Mouse (Mus musculus) hindbrain, embryonic 14.5 days (tissue): ENCODE measurements at regions not wholly inside any gene's neighbourhood (a gene's known extent, or its start where the extent isn't known, plus 50 kb on each side); places are given as distances from the start of the nearest gene placed in this dataset.

Experiments used
- ATAC-seq: fragments of 200-750 bp; cut with Nextera tagmentation; 2 replicates; pipeline ENCODE4 v1.8.0; 2017; ENCODE audit warnings: moderate number of reproducible peaks, mild to moderate bottlenecking, moderate TSS enrichment, moderate library complexity; ENCODE audit not compliant: low FRiP score
- DNase-seq: peaks from one replicate; pipeline ENCODE4 v3.0.0-alpha.2; 2015; ENCODE audit warnings: low spot score
- H3K27ac ChIP-seq: fragments of 300-500 bp; sonication (generic); 2 replicates; pipeline ENCODE4 v1.5.1; 2014; ENCODE audit warnings: mild to moderate bottlenecking, moderate library complexity
- H3K27me3 ChIP-seq: fragments of 300-500 bp; sonication (generic); 2 replicates; pipeline ENCODE4 v1.6.1; 2014; ENCODE audit warnings: mild to moderate bottlenecking, low read length, mixed read lengths; ENCODE audit not compliant: control insufficient read depth, insufficient read depth
- H3K36me3 ChIP-seq: fragments of 300-500 bp; sonication (generic); replicated peaks from 2 replicates; pipeline ENCODE4 v1.6.1; 2014; ENCODE audit not compliant: control insufficient read depth, insufficient read depth
- H3K4me1 ChIP-seq: fragments of 300-500 bp; sonication (generic); replicated peaks from 2 replicates; pipeline ENCODE4 v1.6.1; 2014; ENCODE audit warnings: antibody characterized with exemption, low read length, mixed read lengths; ENCODE audit not compliant: control insufficient read depth, insufficient read depth
- H3K4me2 ChIP-seq: fragments of 300-500 bp; sonication (generic); replicated peaks from 2 replicates; pipeline ENCODE4 v1.6.1; 2014; ENCODE audit warnings: mild to moderate bottlenecking, moderate library complexity
- H3K4me3 ChIP-seq: fragments of 300-500 bp; sonication (generic); replicated peaks from 2 replicates; pipeline ENCODE4 v1.5.1; 2014; ENCODE audit warnings: mild to moderate bottlenecking, low read length
- H3K9ac ChIP-seq: fragments of 300-500 bp; sonication (generic); 2 replicates; pipeline ENCODE4 v1.6.1; 2014
- H3K9me3 ChIP-seq: fragments of 300-500 bp; sonication (generic); 2 replicates; pipeline ENCODE4 v1.6.1; 2016; ENCODE audit warnings: low read length; ENCODE audit not compliant: control insufficient read depth
- WGBS: fragments of 180-500 bp; shearing (Covaris S2); extraction: QIAGEN DNeasy Blood & Tissue Kit; methylation state at CpG from one replicate; pipeline ENCODE4 v1.1.7; 2014; 5-methylcytosine and 5-hydroxymethylcytosine counted together

- no peaks in the 10 kb centered on the region for H3K36me3 ChIP-seq
- 67% methylated on average over 1 of the region's 1 CpGs for WGBS
Measured at GRCm38 (mm10) chr1:22222836-22223235, 261.1 kb upstream of the Kcnq5 start.

GRCm38 (mm10) chr1:22211795-22212194 is 250.1 kb upstream of the Kcnq5 start:
- no peak overlapping the region for H3K9ac ChIP-seq
- no peaks in the 10 kb centered on the region for H3K27me3 ChIP-seq
- no peak overlapping the region for H3K4me3 ChIP-seq
- no peaks in the 10 kb centered on the region for H3K4me1 ChIP-seq
- H3K9me3 ChIP-seq = no peaks in the 10 kb centered on the region
- H3K36me3 ChIP-seq = no peaks in the 10 kb centered on the region
- no peak for DNase-seq
- no peak overlapping the region for H3K27ac ChIP-seq
- ATAC-seq = no peak
- no peak overlapping the region for H3K4me2 ChIP-seq
- WGBS = 94% methylated on average over 5 of the region's 5 CpGs

More at GRCm38 (mm10) chr1:22222836-22223235, 261.1 kb upstream of the Kcnq5 start:
- H3K4me1 ChIP-seq = no peaks in the 10 kb centered on the region
- DNase-seq (no peak), ATAC-seq (no peak)
- no peak overlapping the region for H3K27ac ChIP-seq
- no peaks in the 10 kb centered on the region for H3K27me3 ChIP-seq
- H3K4me3 ChIP-seq = no peak overlapping the region
- H3K9ac ChIP-seq = no peak overlapping the region
- H3K9me3 ChIP-seq = no peaks in the 10 kb centered on the region
- no peak overlapping the region for H3K4me2 ChIP-seq

- Histone ChIP-seq H3K4me3 (no peak overlapping the region), H3K9ac (no peak overlapping the region), H3K4me2 (no peak overlapping the region), H3K4me1 (no peaks in the 10 kb centered on the region), H3K27me3 (no peaks in the 10 kb centered on the region), H3K27ac (no peak overlapping the region), H3K9me3 (no peaks in the 10 kb centered on the region), H3K36me3 (no peaks in the 10 kb centered on the region)
- ATAC-seq (no peak), DNase-seq (no peak)
- 88% methylated on average over 4 of the region's 4 CpGs for WGBS
Measured at GRCm38 (mm10) chr1:22211232-22211631, 249.5 kb upstream of the Kcnq5 start.

GRCm38 (mm10) chr1:22210621-22211020 is 248.9 kb upstream of the Kcnq5 start:
- Histone ChIP-seq H3K9me3 (no peaks in the 10 kb centered on the region), H3K27ac (no peak overlapping the region), H3K4me2 (no peak overlapping the region), H3K36me3 (no peaks in the 10 kb centered on the region), H3K4me1 (no peaks in the 10 kb centered on the region), H3K27me3 (no peaks in the 10 kb centered on the region), H3K9ac (no peak overlapping the region), H3K4me3 (no peak overlapping the region)
- DNase-seq (no peak), ATAC-seq (no peak)
- WGBS = 88% methylated on average over 6 of the region's 6 CpGs

- DNase-seq (no peak), ATAC-seq (no peak)
- Histone ChIP-seq H3K27me3 (no peaks in the 10 kb centered on the region), H3K36me3 (no peaks in the 10 kb centered on the region), H3K4me3 (no peak overlapping the region), H3K27ac (no peak overlapping the region), H3K9me3 (no peaks in the 10 kb centered on the region), H3K4me1 (no peaks in the 10 kb centered on the region), H3K4me2 (no peak overlapping the region), H3K9ac (no peak overlapping the region)
- WGBS = 90% methylated on average over 2 of the region's 2 CpGs
Measured at GRCm38 (mm10) chr1:22208287-22208686, 246.5 kb upstream of the Kcnq5 start.

- ATAC-seq (0 out of 2 replicates have a peak, but pooled peaks have one; percentile 24), DNase-seq (no peak)
- Histone ChIP-seq H3K4me3 (no peak overlapping the region), H3K4me1 (no peaks in the 10 kb centered on the region), H3K4me2 (no peak overlapping the region), H3K27ac (no peak overlapping the region), H3K36me3 (no peaks in the 10 kb centered on the region), H3K27me3 (no peaks in the 10 kb centered on the region), H3K9ac (no peak overlapping the region), H3K9me3 (no peaks in the 10 kb centered on the region)
- WGBS = 74% methylated on average over 5 of the region's 5 CpGs
Measured at GRCm38 (mm10) chr1:22206935-22207334, 245.2 kb upstream of the Kcnq5 start.

GRCm38 (mm10) chr1:22167621-22168181 is 206.0 kb upstream of the Kcnq5 start:
- H3K27me3 ChIP-seq = no peaks in the 10 kb centered on the region
- H3K4me3 ChIP-seq = no peak overlapping the region
- no peak overlapping the region for H3K27ac ChIP-seq
- DNase-seq (no peak), ATAC-seq (no peak)
- H3K9me3 ChIP-seq = no peaks in the 10 kb centered on the region
- H3K36me3 ChIP-seq = no peaks in the 10 kb centered on the region
- H3K9ac ChIP-seq = no peak overlapping the region
- H3K4me2 ChIP-seq = no peak overlapping the region
- WGBS = 89% methylated on average over 4 of the region's 4 CpGs
- no peaks in the 10 kb centered on the region for H3K4me1 ChIP-seq

GRCm38 (mm10) chr1:22136571-22137122 is 174.9 kb upstream of the Kcnq5 start:
- ATAC-seq = no peak
- Histone ChIP-seq H3K9me3 (no peaks in the 10 kb centered on the region), H3K9ac (no peak overlapping the region), H3K27ac (no peak overlapping the region), H3K27me3 (no peaks in the 10 kb centered on the region), H3K4me2 (no peak overlapping the region), H3K4me1 (no peaks in the 10 kb centered on the region), H3K36me3 (no peaks in the 10 kb centered on the region), H3K4me3 (no peak overlapping the region)
- DNase-seq = no peak
- WGBS = 76% methylated on average over 4 of the region's 4 CpGs

GRCm38 (mm10) chr1:22118266-22118772 is 156.6 kb upstream of the Kcnq5 start:
- no peak overlapping the region for H3K27ac ChIP-seq
- no peak overlapping the region for H3K4me3 ChIP-seq
- WGBS = 85% methylated on average over 4 of the region's 4 CpGs
- DNase-seq (no peak), ATAC-seq (no peak)
- no peaks in the 10 kb centered on the region for H3K27me3 ChIP-seq
- no peaks in the 10 kb centered on the region for H3K9me3 ChIP-seq
- H3K36me3 ChIP-seq = no peaks in the 10 kb centered on the region
- no peak overlapping the region for H3K4me2 ChIP-seq
- H3K9ac ChIP-seq = no peak overlapping the region
- H3K4me1 ChIP-seq = no peaks in the 10 kb centered on the region

GRCm38 (mm10) chr1:22116466-22116865 is 154.7 kb upstream of the Kcnq5 start:
- WGBS = 84% methylated on average over 1 of the region's 1 CpGs

More at GRCm38 (mm10) chr1:22116466-22116865, 154.7 kb upstream of the Kcnq5 start:
- H3K4me3 ChIP-seq = no peak overlapping the region
- H3K4me1 ChIP-seq = no peaks in the 10 kb centered on the region
- DNase-seq = no peak
- no peak for ATAC-seq
- no peak overlapping the region for H3K9ac ChIP-seq
- no peaks in the 10 kb centered on the region for H3K27me3 ChIP-seq
- no peaks in the 10 kb centered on the region for H3K9me3 ChIP-seq
- H3K27ac ChIP-seq = no peak overlapping the region
- H3K36me3 ChIP-seq = no peaks in the 10 kb centered on the region
- no peak overlapping the region for H3K4me2 ChIP-seq
